Mouse (Mus musculus) cerebellum, postnatal 14 days (tissue): ENCODE measurements around the gene Faf1.
A peak's percentile ranks its signal among the peaks of the same experiment; 100 is the strongest.
"Not testable (repeated sequence)": the region's sequence is repeated elsewhere in the genome, so short reads cannot be mapped to it uniquely, and the experiment has no call there.

Source experiments
- DNase-seq, 2 experiments: peaks; one replicate each; pipeline ENCODE4 v3.0.0; 2021; ENCODE audit warnings: mixed read lengths in 2 of 2

Faf1 gene

GRCm38 (mm10) chr4:109665982-109666460 is 10.4 kb upstream of the Faf1 start:
- DNase-seq = peak; percentile 79 to 82

GRCm38 (mm10) chr4:109666461-109667269 is 9.7 kb upstream of the Faf1 start, which contains the start of gene Cdkn2c:
Cdkn2c (minus strand) TSS chr4:109667189.
- DNase-seq = peak; percentile 86 to 92

GRCm38 (mm10) chr4:109667518-109667917 is 8.9 kb upstream of the Faf1 start:
- DNase-seq = no peak

GRCm38 (mm10) chr4:109670213-109670612 is 6.2 kb upstream of the Faf1 start:
- DNase-seq = no peak

- no peak for DNase-seq
Observed at GRCm38 (mm10) chr4:109671941-109672340, 4.4 kb upstream of the Faf1 start.

GRCm38 (mm10) chr4:109674097-109674496 is 2.3 kb upstream of the Faf1 start:
- DNase-seq = no peak

- DNase-seq = no peak
Observed at GRCm38 (mm10) chr4:109677221-109677620, 833 bp downstream of the Faf1 start.

GRCm38 (mm10) chr4:109683561-109683960 is 7.2 kb downstream of the Faf1 start:
- no peak for DNase-seq

- DNase-seq = no peak
Observed at GRCm38 (mm10) chr4:109692674-109693073, 16.3 kb downstream of the Faf1 start.

GRCm38 (mm10) chr4:109700727-109701126 is 24.3 kb downstream of the Faf1 start:
- DNase-seq = not testable (repeated sequence)

GRCm38 (mm10) chr4:109703568-109703967 is 27.2 kb downstream of the Faf1 start:
- peak; percentile 10 to 54 for DNase-seq

- DNase-seq = no peak
Observed at GRCm38 (mm10) chr4:109705349-109705748, 29.0 kb downstream of the Faf1 start.

- peak; percentile 30 to 63 for DNase-seq
Observed at GRCm38 (mm10) chr4:109719281-109719680, 42.9 kb downstream of the Faf1 start.

- peak; percentile 65 to 66 for DNase-seq
Observed at GRCm38 (mm10) chr4:109729281-109729680, 52.9 kb downstream of the Faf1 start.

GRCm38 (mm10) chr4:109735754-109736153 is 59.4 kb downstream of the Faf1 start:
- peak; percentile 74 to 84 for DNase-seq

- no peak for DNase-seq
Observed at GRCm38 (mm10) chr4:109743984-109744383, 67.6 kb downstream of the Faf1 start.

- peak; percentile 77 to 78 for DNase-seq
Observed at GRCm38 (mm10) chr4:109759031-109759430, 82.6 kb downstream of the Faf1 start.

GRCm38 (mm10) chr4:109759901-109760300 is 83.5 kb downstream of the Faf1 start:
- no peak for DNase-seq

- DNase-seq = no peak
Observed at GRCm38 (mm10) chr4:109760501-109760900, 84.1 kb downstream of the Faf1 start.

- peak; percentile 23 to 61 for DNase-seq
Observed at GRCm38 (mm10) chr4:109762768-109763501, 86.5 kb downstream of the Faf1 start.

GRCm38 (mm10) chr4:109769071-109769470 is 92.7 kb downstream of the Faf1 start:
- no peak for DNase-seq

GRCm38 (mm10) chr4:109782577-109783114 is 106.3 kb downstream of the Faf1 start:
- DNase-seq = no peak

- no peak for DNase-seq
Observed at GRCm38 (mm10) chr4:109789347-109790001, 113.1 kb downstream of the Faf1 start.
